Mouse (Mus musculus) olfactory bulb, adult 2 months (tissue): Measurements from ENCODE around the gene Gm7534.
A peak's percentile ranks its signal among the peaks of the same experiment; 100 is the strongest.

Source experiments
- CTCF ChIP-seq: fragments of 200-500 bp; IDR thresholded peaks from 2 replicates; pipeline ENCODE4 v1.5.1; 2012; ENCODE audit warnings: low read depth, mild to moderate bottlenecking, low read length, moderate library complexity; ENCODE audit not compliant: insufficient read depth
- POLR2A ChIP-seq: fragments of 200-500 bp; IDR thresholded peaks from 2 replicates; pipeline ENCODE4 v1.6.1; 2012; ENCODE audit warnings: mild to moderate bottlenecking, low read depth, low read length, moderate library complexity; ENCODE audit not compliant: insufficient read depth

- TF ChIP-seq CTCF (peak; percentile 82), POLR2A (no peak; the same call in 1 of the 2 replicates)
Measured at GRCm38 (mm10) chr4:134245148-134245843, 42.5 kb upstream of the Gm7534 start, which contains the start of gene Zfp593.
